Mouse (Mus musculus) neural tube, embryonic 15.5 days (tissue): ENCODE measurements at regions not wholly inside any gene's neighbourhood (a gene's known extent, or its start where the extent isn't known, plus 50 kb on each side); places are given as distances from the start of the nearest gene placed in this dataset.

Experiments used
- ATAC-seq: fragments of 200-750 bp; cut with Nextera tagmentation; 2 replicates; pipeline ENCODE4 v1.8.0; 2017; ENCODE audit warnings: mild to moderate bottlenecking, moderate TSS enrichment, moderate library complexity; ENCODE audit not compliant: low FRiP score
- H3K27ac ChIP-seq: fragments of 300-500 bp; sonication (generic); replicated peaks from 2 replicates; pipeline ENCODE4 v1.5.1; 2015; ENCODE audit warnings: mild to moderate bottlenecking, inconsistent platforms
- H3K27me3 ChIP-seq: fragments of 300-500 bp; sonication (generic); replicated peaks from 2 replicates; pipeline ENCODE4 v1.6.1; 2015; ENCODE audit warnings: inconsistent platforms
- H3K36me3 ChIP-seq: fragments of 300-500 bp; sonication (generic); 2 replicates; pipeline ENCODE4 v1.6.1; 2015; ENCODE audit warnings: inconsistent platforms
- H3K4me1 ChIP-seq: fragments of 300-500 bp; sonication (generic); 2 replicates; pipeline ENCODE4 v1.6.1; 2015; ENCODE audit warnings: inconsistent platforms
- H3K4me2 ChIP-seq: fragments of 300-500 bp; sonication (generic); 2 replicates; pipeline ENCODE4 v1.6.1; 2015; ENCODE audit warnings: inconsistent platforms, mild to moderate bottlenecking, moderate library complexity
- H3K4me3 ChIP-seq: fragments of 300-500 bp; sonication (generic); replicated peaks from 2 replicates; pipeline ENCODE4 v1.5.1; 2015; ENCODE audit warnings: mild to moderate bottlenecking, inconsistent platforms
- H3K9ac ChIP-seq: fragments of 300-500 bp; sonication (generic); replicated peaks from 2 replicates; pipeline ENCODE4 v1.6.1; 2015; ENCODE audit warnings: mild to moderate bottlenecking, inconsistent platforms
- H3K9me3 ChIP-seq: fragments of 300-500 bp; sonication (generic); replicated peaks from 2 replicates; pipeline ENCODE4 v1.6.1; 2016; ENCODE audit warnings: inconsistent platforms
- WGBS: fragments of 180-500 bp; shearing (Covaris S2); methylation state at CpG from one replicate; pipeline ENCODE4 v1.1.7; 2015; ENCODE audit warnings: mixed read lengths; 5-methylcytosine and 5-hydroxymethylcytosine counted together

DNA sequence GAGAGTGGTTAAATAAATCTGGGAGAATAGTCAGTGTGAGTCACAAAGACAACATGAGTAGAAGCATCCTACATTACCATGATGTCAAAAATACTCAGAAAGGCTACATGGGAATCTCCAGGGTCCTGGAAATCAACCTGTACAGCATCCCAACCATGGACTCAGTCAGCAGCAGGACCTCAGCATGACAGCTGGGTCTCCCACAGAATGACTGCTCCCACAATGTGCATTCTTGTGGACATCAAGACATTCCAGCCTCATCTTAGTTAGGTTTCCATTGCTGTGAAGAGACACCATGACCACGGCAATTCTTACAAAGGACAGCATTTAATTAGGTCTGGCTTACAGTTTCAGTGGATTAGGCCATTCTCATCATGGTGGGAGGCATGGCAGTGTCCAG is 93.8 kb upstream of the Mapk10 start:
- Histone ChIP-seq H3K9ac (no peak overlapping the region), H3K4me1 (no peaks in the 10 kb centered on the region), H3K4me2 (no peak overlapping the region), H3K4me3 (no peak overlapping the region), H3K36me3 (no peaks in the 10 kb centered on the region), H3K27me3 (no peaks in the 10 kb centered on the region), H3K9me3 (no peaks in the 10 kb centered on the region), H3K27ac (no peak overlapping the region)
- 88% methylated on average over 1 of the region's 1 CpGs for whole genome bisulfite sequencing
- no peak for ATAC-seq

DNA sequence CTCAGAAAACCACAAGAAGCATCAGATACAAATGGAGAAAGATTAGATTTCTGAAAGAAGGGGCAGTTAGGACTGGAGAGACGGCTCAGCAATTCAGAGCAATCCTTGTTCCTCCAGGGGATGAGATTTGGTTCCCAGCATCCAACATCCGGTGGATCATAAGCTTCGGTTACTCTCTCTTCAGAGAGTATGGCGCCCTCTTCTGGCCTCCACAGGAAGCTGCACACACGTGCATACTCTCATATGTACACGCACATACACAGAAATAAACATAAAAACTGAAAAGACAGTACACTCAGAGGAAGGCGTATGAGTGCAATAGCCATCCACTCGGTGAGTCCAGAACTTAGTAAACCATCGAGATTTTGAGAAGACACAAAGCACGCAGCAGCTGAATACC is 91.6 kb upstream of the Mapk10 start:
- WGBS = 95% methylated on average over 10 of the region's 10 CpGs
- no peak overlapping the region for H3K27ac ChIP-seq

DNA sequence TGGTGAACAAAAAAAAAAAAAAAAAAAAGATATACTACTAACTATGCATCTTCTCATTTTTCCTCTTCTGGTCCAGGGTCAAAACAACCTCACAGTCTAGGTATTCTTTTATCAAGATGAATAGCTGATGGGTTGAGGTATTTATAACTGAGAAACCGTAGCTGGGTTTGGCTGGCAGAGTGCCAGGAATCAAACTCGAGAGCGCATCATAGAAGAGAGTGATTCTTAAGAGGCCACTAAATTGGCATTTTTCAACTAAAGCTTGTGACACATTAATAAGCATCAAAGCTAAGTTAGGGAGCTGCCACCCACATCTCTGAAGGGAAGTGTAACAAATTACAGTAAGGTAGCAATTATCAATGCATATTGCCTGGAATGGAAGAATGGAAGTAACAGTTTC is 90.2 kb upstream of the Mapk10 start:
- no peak for ATAC-seq
- Histone ChIP-seq H3K9ac (no peak overlapping the region), H3K9me3 (0 out of 2 replicates have a peak, but pooled peaks cover 5% of the 10 kb centered on the region), H3K4me3 (no peak overlapping the region), H3K27ac (no peak overlapping the region), H3K36me3 (no peaks in the 10 kb centered on the region), H3K4me1 (no peaks in the 10 kb centered on the region), H3K27me3 (no peaks in the 10 kb centered on the region), H3K4me2 (no peak overlapping the region)
- WGBS = 27% methylated on average over 3 of the region's 3 CpGs

More for the DNA sequence above, 91.6 kb upstream of the Mapk10 start:
- H3K4me3 ChIP-seq = no peak overlapping the region
- no peaks in the 10 kb centered on the region for H3K4me1 ChIP-seq
- no peak overlapping the region for H3K9ac ChIP-seq
- no peak for ATAC-seq
- H3K27me3 ChIP-seq = no peaks in the 10 kb centered on the region
- H3K9me3 ChIP-seq = no peaks in the 10 kb centered on the region
- no peak overlapping the region for H3K4me2 ChIP-seq
- no peaks in the 10 kb centered on the region for H3K36me3 ChIP-seq

DNA sequence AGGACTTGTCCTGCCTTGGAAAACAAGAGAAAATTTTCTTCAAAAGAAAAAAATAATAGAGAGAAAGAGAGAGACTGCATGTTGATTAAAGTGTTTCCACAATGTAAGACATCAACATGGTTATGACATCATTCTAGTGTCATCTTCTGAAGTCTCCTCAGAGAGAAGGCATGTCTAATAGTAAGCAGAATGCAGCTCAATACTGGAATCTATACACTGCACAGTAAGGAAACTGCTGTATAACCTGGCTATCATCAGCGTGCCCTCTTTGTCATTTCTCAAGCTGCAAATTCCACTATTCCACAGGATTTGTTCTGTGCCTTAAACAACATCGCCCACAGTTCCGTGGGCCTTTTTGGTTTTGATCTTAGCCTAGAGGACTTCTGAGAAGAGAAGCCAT is 82.8 kb upstream of the Mapk10 start:
- no peak for ATAC-seq
- H3K4me3 ChIP-seq = no peak overlapping the region
- H3K4me2 ChIP-seq = no peak overlapping the region
- 87% methylated on average over 3 of the region's 3 CpGs for WGBS
- H3K4me1 ChIP-seq = no peaks in the 10 kb centered on the region
- H3K27ac ChIP-seq = no peak overlapping the region
- no peaks in the 10 kb centered on the region for H3K27me3 ChIP-seq
- no peak overlapping the region for H3K9ac ChIP-seq
- 0 out of 2 replicates have a peak, but pooled peaks cover 5% of the 10 kb centered on the region for H3K9me3 ChIP-seq
- H3K36me3 ChIP-seq = no peaks in the 10 kb centered on the region

DNA sequence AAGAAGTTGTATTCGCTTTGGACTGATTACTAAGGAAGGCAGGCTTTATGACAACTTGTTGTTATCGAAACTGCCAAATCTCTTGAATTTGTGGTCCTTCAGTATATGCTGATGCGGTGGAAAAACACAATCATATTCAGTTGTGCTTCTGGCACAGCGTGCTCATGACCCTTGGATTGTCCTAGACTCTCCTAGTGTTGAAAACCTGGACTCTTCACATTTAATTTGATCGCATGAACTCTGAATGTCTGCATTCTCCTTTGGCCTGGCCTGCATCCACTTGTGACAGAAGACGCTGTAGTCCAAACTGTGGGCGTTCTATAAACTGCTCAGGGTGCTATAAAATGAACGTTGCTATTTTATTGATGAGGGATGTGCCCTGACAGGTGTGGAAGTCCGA is 80.6 kb upstream of the Mapk10 start:
- ATAC-seq = no peak
- no peaks in the 10 kb centered on the region for H3K9me3 ChIP-seq
- no peak overlapping the region for H3K4me2 ChIP-seq
- H3K27me3 ChIP-seq = no peaks in the 10 kb centered on the region
- 88% methylated on average over 9 of the region's 9 CpGs for WGBS
- no peak overlapping the region for H3K9ac ChIP-seq
- no peak overlapping the region for H3K4me3 ChIP-seq
- H3K27ac ChIP-seq = no peak overlapping the region
- no peaks in the 10 kb centered on the region for H3K4me1 ChIP-seq
- no peaks in the 10 kb centered on the region for H3K36me3 ChIP-seq

DNA sequence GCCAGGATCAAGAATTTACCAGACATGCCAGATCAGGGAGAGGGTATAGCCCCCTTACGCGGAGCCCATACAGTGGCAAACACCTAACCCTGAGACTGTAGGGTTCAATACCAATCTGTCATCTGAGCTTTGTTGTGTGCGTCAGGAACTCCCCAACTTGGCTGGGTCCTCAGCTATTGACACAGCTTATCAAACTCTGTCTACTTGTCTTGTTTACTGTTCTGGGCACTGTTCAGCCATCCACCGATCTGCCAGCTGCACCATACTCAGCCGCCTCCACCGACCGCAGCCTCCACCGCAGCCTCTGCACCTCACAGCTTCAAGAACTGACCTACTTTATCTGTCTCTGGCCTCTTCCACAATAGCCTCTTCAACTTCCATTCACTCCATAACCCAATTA is 80.1 kb upstream of the Mapk10 start:
- no peaks in the 10 kb centered on the region for H3K27me3 ChIP-seq
- H3K9me3 ChIP-seq = no peaks in the 10 kb centered on the region
- no peak overlapping the region for H3K4me3 ChIP-seq
- H3K27ac ChIP-seq = no peak overlapping the region
- 89% methylated on average over 8 of the region's 8 CpGs for WGBS
- no peak for ATAC-seq
- H3K36me3 ChIP-seq = no peaks in the 10 kb centered on the region
- H3K9ac ChIP-seq = no peak overlapping the region
- H3K4me1 ChIP-seq = no peaks in the 10 kb centered on the region
- H3K4me2 ChIP-seq = no peak overlapping the region

DNA sequence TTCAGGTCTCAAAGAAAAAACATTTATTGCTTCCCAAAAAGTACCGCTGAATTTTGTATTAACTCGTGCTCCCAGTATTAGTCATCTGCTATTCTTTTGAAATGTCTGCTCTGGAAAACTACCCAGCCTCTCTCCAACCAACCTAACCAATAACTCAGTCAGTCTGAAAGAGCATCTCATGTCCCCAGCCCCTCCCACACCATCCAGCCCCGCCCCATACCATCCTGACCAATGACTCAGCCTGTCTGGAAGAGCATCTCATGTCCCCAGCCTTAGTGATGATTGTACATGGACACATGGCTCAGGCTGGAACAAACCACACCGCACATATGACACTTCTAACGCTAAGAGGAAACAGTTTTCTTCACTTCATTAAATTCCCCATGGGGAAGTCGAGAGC is 58.1 kb upstream of the Mapk10 start:
- H3K27ac ChIP-seq = no peak overlapping the region
- no peaks in the 10 kb centered on the region for H3K36me3 ChIP-seq
- no peak overlapping the region for H3K4me2 ChIP-seq
- H3K9me3 ChIP-seq = no peaks in the 10 kb centered on the region
- no peaks in the 10 kb centered on the region for H3K27me3 ChIP-seq
- no peak for ATAC-seq
- 86% methylated on average over 6 of the region's 6 CpGs for WGBS
- H3K9ac ChIP-seq = no peak overlapping the region
- H3K4me3 ChIP-seq = no peak overlapping the region
- H3K4me1 ChIP-seq = no peaks in the 10 kb centered on the region

DNA sequence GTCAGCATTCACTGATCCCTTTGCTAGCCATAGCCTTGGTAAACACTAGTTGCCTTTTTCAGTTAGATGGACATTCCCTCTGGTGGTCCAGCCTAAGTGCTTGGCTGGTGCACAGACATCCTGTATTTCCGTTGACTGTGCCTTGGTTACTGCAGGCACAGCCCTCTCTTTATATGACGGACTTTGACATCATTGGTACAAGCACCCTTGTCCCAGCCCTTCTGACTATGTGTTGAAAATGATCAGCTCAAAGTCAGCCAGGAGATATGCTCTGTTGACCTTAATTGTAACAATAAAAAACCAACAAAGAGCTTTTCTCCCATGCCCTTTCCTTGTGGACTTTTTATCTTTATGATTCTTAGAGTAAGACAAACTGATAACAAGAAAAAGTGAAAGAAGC is 53.8 kb upstream of the Mapk10 start:
- no peaks in the 10 kb centered on the region for H3K9me3 ChIP-seq
- H3K9ac ChIP-seq = no peak overlapping the region
- no peaks in the 10 kb centered on the region for H3K36me3 ChIP-seq
- no peaks in the 10 kb centered on the region for H3K27me3 ChIP-seq
- no peak overlapping the region for H3K27ac ChIP-seq
- no peaks in the 10 kb centered on the region for H3K4me1 ChIP-seq
- no peak overlapping the region for H3K4me2 ChIP-seq
- WGBS = 87% methylated on average over 2 of the region's 2 CpGs
- H3K4me3 ChIP-seq = no peak overlapping the region
- no peak for ATAC-seq

DNA sequence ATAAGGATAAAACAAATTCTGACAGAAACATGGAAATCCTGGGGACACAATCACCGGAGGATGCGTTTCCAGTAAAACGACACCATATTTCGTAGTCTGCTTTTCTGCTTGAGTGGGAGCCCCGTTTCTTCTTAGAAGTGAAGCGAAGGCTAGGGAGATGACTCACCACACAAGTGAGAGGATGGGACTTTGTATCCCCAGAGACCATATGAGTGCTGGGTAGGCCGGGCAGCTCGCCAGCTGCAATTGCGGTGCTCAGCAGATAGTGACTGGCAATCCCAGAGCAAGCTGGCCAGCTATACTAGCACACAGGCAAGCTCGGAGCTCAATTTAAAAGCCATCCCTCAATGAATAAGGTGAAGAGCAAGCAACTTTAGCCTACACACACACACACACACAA is 50.3 kb upstream of the Mapk10 start:
- ATAC-seq = no peak
- no peak overlapping the region for H3K4me2 ChIP-seq
- H3K9me3 ChIP-seq = no peaks in the 10 kb centered on the region
- no peaks in the 10 kb centered on the region for H3K27me3 ChIP-seq
- no peaks in the 10 kb centered on the region for H3K4me1 ChIP-seq
- no peak overlapping the region for H3K4me3 ChIP-seq
- no peaks in the 10 kb centered on the region for H3K36me3 ChIP-seq
- H3K9ac ChIP-seq = no peak overlapping the region
- no peak overlapping the region for H3K27ac ChIP-seq
- 82% methylated on average over 10 of the region's 10 CpGs for WGBS
